Mouse (Mus musculus) forebrain, embryonic 11.5 days (tissue): ENCODE data around the gene Cdk5rap3. TPM values are rescaled to one million over a fixed set of nuclear protein-coding genes. Genes with fewer than 3 reads are reported as not detected.

Experiments
- ATAC-seq: fragments of 200-750 bp; cut with Nextera tagmentation; replicated peaks from 2 replicates; pipeline ENCODE4 v1.8.0; 2017; ENCODE audit warnings: moderate TSS enrichment; ENCODE audit not compliant: low FRiP score
- DNase-seq: peaks from one replicate; pipeline ENCODE4 v3.0.0-alpha.2; 2017; ENCODE audit warnings: low spot score
- H3K27ac ChIP-seq: fragments of 300-500 bp; sonication (generic); 2 replicates; pipeline ENCODE4 v1.5.1; 2014; ENCODE audit warnings: low read depth, low read length
- H3K27me3 ChIP-seq: fragments of 300-500 bp; sonication (generic); 2 replicates; pipeline ENCODE4 v1.6.1; 2014; ENCODE audit warnings: mild to moderate bottlenecking, low read length, mixed read lengths; ENCODE audit not compliant: control insufficient read depth, insufficient read depth
- H3K36me3 ChIP-seq: fragments of 300-500 bp; sonication (generic); 2 replicates; pipeline ENCODE4 v1.6.1; 2014; ENCODE audit warnings: mild to moderate bottlenecking, low read length, moderate library complexity, mixed read lengths; ENCODE audit not compliant: control insufficient read depth, insufficient read depth
- H3K4me1 ChIP-seq: fragments of 300-500 bp; sonication (generic); replicated peaks from 2 replicates; pipeline ENCODE4 v1.6.1; 2014; ENCODE audit warnings: low read length, mixed read lengths; ENCODE audit not compliant: control insufficient read depth, insufficient read depth
- H3K4me2 ChIP-seq: fragments of 300-500 bp; sonication (generic); 2 replicates; pipeline ENCODE4 v1.6.1; 2014; ENCODE audit warnings: low read depth, mild to moderate bottlenecking, low read length, moderate library complexity, mixed read lengths; ENCODE audit not compliant: severe bottlenecking
- H3K4me3 ChIP-seq: fragments of 300-500 bp; sonication (generic); 2 replicates; pipeline ENCODE4 v1.5.1; 2014; ENCODE audit warnings: low read depth, low read length
- H3K9ac ChIP-seq: fragments of 300-500 bp; sonication (generic); 2 replicates; pipeline ENCODE4 v1.6.1; 2014; ENCODE audit warnings: low read length
- H3K9me3 ChIP-seq: fragments of 300-500 bp; sonication (generic); 2 replicates; pipeline ENCODE4 v1.6.1; 2016; ENCODE audit warnings: low read length, mixed read lengths; ENCODE audit not compliant: control insufficient read depth
- WGBS: fragments of 180-500 bp; shearing (Covaris S2); extraction: QIAGEN DNeasy Blood & Tissue Kit; methylation state at CpG from one replicate; pipeline ENCODE4 v1.1.7; 2014; 5-methylcytosine and 5-hydroxymethylcytosine counted together
- polyA plus RNA-seq: library from polyadenylated mRNA; unstranded; fragments of >200 nt; fragmentation: Nextera tagmentation; extraction: Ambion mirVana; gene quantifications from 2 replicates; pipeline ENCODE4 v1.2.1, GENCODE M21; 2014

Cdk5rap3 gene
- polyA plus RNA-seq, result 83.4 and 94.0 TPM in 2 replicates

- Histone ChIP-seq H3K27me3 (no peaks in the 10 kb centered on the region), H3K9ac (peak within 1 kb of the TSS; percentile 77), H3K4me3 (peak within 1 kb of the TSS; percentile 71), H3K36me3 (no peaks in the 10 kb centered on the region; the same call in 1 of the 2 replicates), H3K4me1 (peaks cover 5% of the 10 kb centered on the region), H3K27ac (peak within 1 kb of the TSS; percentile 57), H3K9me3 (no peaks in the 10 kb centered on the region), H3K4me2 (peak within 1 kb of the TSS; percentile 96)
- ATAC-seq (peak; percentile 97), DNase-seq (peak; percentile 100)
- WGBS, result under 1% methylated on average over 55 of the region's 55 CpGs
These were observed at the start of gene Cdk5rap3 for GRCm38 (mm10) chr11:96916044-96916884. Cdk5rap3 (minus strand) TSS chr11:96916496.

- DNase-seq (peak; percentile 91), ATAC-seq (0 out of 2 replicates have a peak, but pooled peaks have one; percentile 51)
- Histone ChIP-seq H3K4me2 (no peak overlapping the region), H3K27me3 (no peaks in the 10 kb centered on the region), H3K4me1 (no peaks in the 10 kb centered on the region), H3K4me3 (no peak overlapping the region), H3K36me3 (peaks cover 6% of the 10 kb centered on the region; the same call in 1 of the 2 replicates), H3K27ac (no peak overlapping the region), H3K9ac (no peak overlapping the region), H3K9me3 (no peaks in the 10 kb centered on the region)
- 24% methylated on average over 8 of the region's 8 CpGs for WGBS
These were observed 47.3 kb upstream of the Cdk5rap3 start for GRCm38 (mm10) chr11:96963580-96963979.

GRCm38 (mm10) chr11:96957061-96957805 is 40.9 kb upstream of the Cdk5rap3 start:
- peaks cover 16% of the 10 kb centered on the region; the same call in 1 of the 2 replicates for H3K36me3 ChIP-seq
- DNase-seq (no peak), ATAC-seq (no peak)
- no peak overlapping the region for H3K9ac ChIP-seq
- no peaks in the 10 kb centered on the region for H3K9me3 ChIP-seq
- H3K4me2 ChIP-seq, result no peak overlapping the region
- H3K27me3 ChIP-seq, result no peaks in the 10 kb centered on the region
- 90% methylated on average over 10 of the region's 10 CpGs for WGBS
- no peak overlapping the region for H3K4me3 ChIP-seq
- no peaks in the 10 kb centered on the region for H3K4me1 ChIP-seq
- no peak overlapping the region for H3K27ac ChIP-seq

GRCm38 (mm10) chr11:96956009-96956724 is 39.9 kb upstream of the Cdk5rap3 start:
- no peak for ATAC-seq
- 62% methylated on average over 20 of the region's 20 CpGs for WGBS

GRCm38 (mm10) chr11:96955094-96955493 is 38.8 kb upstream of the Cdk5rap3 start:
- Histone ChIP-seq H3K9ac (no peak overlapping the region), H3K36me3 (peaks cover 10% of the 10 kb centered on the region; the same call in 1 of the 2 replicates), H3K4me3 (no peak overlapping the region), H3K4me2 (no peak overlapping the region), H3K4me1 (no peaks in the 10 kb centered on the region), H3K9me3 (no peaks in the 10 kb centered on the region), H3K27me3 (no peaks in the 10 kb centered on the region), H3K27ac (no peak overlapping the region)
- ATAC-seq (no peak), DNase-seq (no peak)
- 89% methylated on average over 4 of the region's 4 CpGs for WGBS

More at GRCm38 (mm10) chr11:96956009-96956724, 39.9 kb upstream of the Cdk5rap3 start:
- peak; percentile 64 for DNase-seq
- H3K27me3 ChIP-seq, result no peaks in the 10 kb centered on the region
- no peak overlapping the region for H3K9ac ChIP-seq
- no peak overlapping the region for H3K27ac ChIP-seq
- H3K4me3 ChIP-seq, result no peak overlapping the region
- H3K36me3 ChIP-seq, result peaks cover 15% of the 10 kb centered on the region; the same call in 1 of the 2 replicates
- H3K4me1 ChIP-seq, result no peaks in the 10 kb centered on the region
- no peaks in the 10 kb centered on the region for H3K9me3 ChIP-seq
- no peak overlapping the region for H3K4me2 ChIP-seq

GRCm38 (mm10) chr11:96952896-96953295 is 36.6 kb upstream of the Cdk5rap3 start:
- Histone ChIP-seq H3K9me3 (no peaks in the 10 kb centered on the region), H3K4me1 (no peaks in the 10 kb centered on the region), H3K9ac (no peak overlapping the region), H3K4me2 (no peak overlapping the region), H3K27me3 (no peaks in the 10 kb centered on the region), H3K27ac (no peak overlapping the region), H3K36me3 (peaks cover 9% of the 10 kb centered on the region; the same call in 1 of the 2 replicates), H3K4me3 (no peak overlapping the region)
- no peak for DNase-seq
- no peak for ATAC-seq
- 86% methylated on average over 6 of the region's 6 CpGs for WGBS

- DNase-seq (no peak), ATAC-seq (no peak)
- no peak overlapping the region for H3K27ac ChIP-seq
- H3K27me3 ChIP-seq, result no peaks in the 10 kb centered on the region
- WGBS, result 87% methylated on average over 10 of the region's 10 CpGs
- H3K36me3 ChIP-seq, result peaks cover 9% of the 10 kb centered on the region; the same call in 1 of the 2 replicates
- H3K4me1 ChIP-seq, result no peaks in the 10 kb centered on the region
- H3K4me2 ChIP-seq, result no peak overlapping the region
- no peak overlapping the region for H3K4me3 ChIP-seq
- H3K9me3 ChIP-seq, result no peaks in the 10 kb centered on the region
- H3K9ac ChIP-seq, result no peak overlapping the region
These were observed 36.1 kb upstream of the Cdk5rap3 start for GRCm38 (mm10) chr11:96952426-96952825.

- Histone ChIP-seq H3K9me3 (no peaks in the 10 kb centered on the region), H3K27me3 (no peaks in the 10 kb centered on the region), H3K4me3 (no peak overlapping the region), H3K27ac (no peak overlapping the region), H3K4me2 (no peak overlapping the region), H3K4me1 (no peaks in the 10 kb centered on the region), H3K36me3 (peaks cover 6% of the 10 kb centered on the region; the same call in 1 of the 2 replicates), H3K9ac (no peak overlapping the region)
- 95% methylated on average over 3 of the region's 3 CpGs for WGBS
- ATAC-seq (no peak), DNase-seq (no peak)
These were observed 34.5 kb upstream of the Cdk5rap3 start for GRCm38 (mm10) chr11:96950767-96951166.
